Comparison of ENCODE assay signal across 19 mouse cellular contexts in genomic region chr17:78402174-78402573, GRCm38 (mm10). TPM values are rescaled to one million over a fixed set of nuclear protein-coding genes. Genes with fewer than 3 reads are reported as not detected.
DNase-seq lines count a peak whose midpoint lies in the region; ATAC-seq and TF ChIP-seq lines count a peak whose summit lies in the region.
"Had no signal": no experiment of that assay in that cellular context is flagged by ENCODE, and none has a peak within 500 bp of the region (broad histone marks: within the 10 kb centered on the region; RNA-seq: fewer than 3 reads in every experiment).

No protein-coding gene starts in this region.

- peaks cover 4% of the 10 kb centered on the region; the same call in 1 of the 2 replicates for H3K36me3 ChIP-seq in lung, embryonic 16.5 days (ENCODE audit: control insufficient read depth, insufficient read depth, low read length)
- H3K36me3 ChIP-seq in intestine, embryonic 15.5 days: peaks cover 10% of the 10 kb centered on the region; the same call in 1 of the 2 replicates
- H3K36me3 ChIP-seq in small intestine, adult 2 months (ENCODE audit: control insufficient read depth, insufficient read depth, low read length): peaks cover 26% of the 10 kb centered on the region

- no peak overlapping the region for H3K4me3 ChIP-seq in lung, embryonic 16.5 days (ENCODE audit: low read length)
- no peak overlapping the region for H3K4me3 ChIP-seq in intestine, embryonic 15.5 days (replicated peaks)
- H3K4me3 ChIP-seq in small intestine, adult 2 months (ENCODE audit: low read depth, low read length): no peak overlapping the region
- H3K4me3 ChIP-seq: embryonic facial prominence, embryonic 13.5 days; heart, embryonic 12.5 days; hindbrain, embryonic 15.5 days; limb, embryonic 13.5 days had no signal

- no peak for TF ChIP-seq POLR2A in small intestine, adult 2 months (IDR thresholded peaks at IDR 0.05; ENCODE audit: low read depth, low read length)

- WGBS in lung, embryonic 16.5 days: 45% methylated on average over 6 of the region's 6 CpGs
- WGBS in intestine, embryonic 15.5 days: 50% methylated on average over 6 of the region's 6 CpGs
- WGBS in small intestine, adult 2 months: 31% methylated on average over 6 of the region's 6 CpGs

- H3K4me2 ChIP-seq in lung, embryonic 16.5 days (ENCODE audit: low read depth, low read length): no peak overlapping the region
- H3K4me2 ChIP-seq in intestine, embryonic 15.5 days (replicated peaks): no peak overlapping the region
- H3K4me2 ChIP-seq: embryonic facial prominence, embryonic 13.5 days; heart, embryonic 12.5 days; hindbrain, embryonic 15.5 days; limb, embryonic 13.5 days; midbrain, embryonic 11.5 days had no signal

- ATAC-seq in lung, embryonic 16.5 days (ENCODE audit: low read depth): peak; percentile 65
- peak; percentile 34 for ATAC-seq in intestine, embryonic 15.5 days
- ATAC-seq: activated CD4-positive, CD25-positive, alpha-beta regulatory T cell, adult 4 months; forebrain, embryonic 16.5 days had no signal

- no peak overlapping the region for H3K9ac ChIP-seq in lung, embryonic 16.5 days (ENCODE audit: low read length)
- no peak overlapping the region for H3K9ac ChIP-seq in intestine, embryonic 15.5 days
- H3K9ac ChIP-seq: embryonic facial prominence, embryonic 13.5 days; heart, embryonic 12.5 days; hindbrain, embryonic 15.5 days; limb, embryonic 13.5 days had no signal

- H3K4me1 ChIP-seq in lung, embryonic 16.5 days (replicated peaks; ENCODE audit: control insufficient read depth, insufficient read depth, low read length): peaks cover 7% of the 10 kb centered on the region
- H3K4me1 ChIP-seq in intestine, embryonic 15.5 days (replicated peaks): peaks cover 19% of the 10 kb centered on the region
- peaks cover 35% of the 10 kb centered on the region for H3K4me1 ChIP-seq in small intestine, adult 2 months (ENCODE audit: control insufficient read depth, insufficient read depth, insufficient read length, low read length)
- H3K4me1 ChIP-seq: embryonic facial prominence, embryonic 13.5 days; hindbrain, embryonic 15.5 days had no signal

- H3K27ac ChIP-seq in lung, embryonic 16.5 days (ENCODE audit: low read length): no peak overlapping the region
- 0 out of 2 replicates have a peak overlapping the region, but pooled peaks have one; percentile 17 for H3K27ac ChIP-seq in intestine, embryonic 15.5 days
- H3K27ac ChIP-seq in small intestine, adult 2 months (ENCODE audit: insufficient read depth, low read depth, low read length): peak overlapping the region; percentile 93
- H3K27ac ChIP-seq: embryonic facial prominence, embryonic 13.5 days; hindbrain, embryonic 15.5 days; limb, embryonic 13.5 days had no signal

- H3K27me3 ChIP-seq in lung, embryonic 16.5 days (ENCODE audit: control insufficient read depth, insufficient read depth, low read depth, low read length): no peaks in the 10 kb centered on the region
- H3K27me3 ChIP-seq in intestine, embryonic 15.5 days (replicated peaks): no peaks in the 10 kb centered on the region
- no peaks in the 10 kb centered on the region for H3K27me3 ChIP-seq in small intestine, adult 2 months (ENCODE audit: control insufficient read depth, insufficient read depth, low read length)
- H3K27me3 ChIP-seq: embryonic facial prominence, embryonic 13.5 days; heart, embryonic 12.5 days; hindbrain, embryonic 15.5 days; limb, embryonic 13.5 days had no signal

- TF ChIP-seq CTCF in small intestine, adult 2 months (IDR thresholded peaks at IDR 0.05; ENCODE audit: extremely low read depth, insufficient read length, insufficient replicate concordance, low read depth, low read length): no peak

- no peaks in the 10 kb centered on the region for H3K9me3 ChIP-seq in lung, embryonic 16.5 days (ENCODE audit: control insufficient read depth, low read length)
- no peaks in the 10 kb centered on the region for H3K9me3 ChIP-seq in intestine, embryonic 15.5 days
- H3K9me3 ChIP-seq: embryonic facial prominence, embryonic 13.5 days; heart, embryonic 12.5 days; hindbrain, embryonic 15.5 days; limb, embryonic 13.5 days had no signal

- DNase-seq in kidney, adult 9 months: peak; percentile 45
- no peak for DNase-seq in kidney, postnatal 25 days
- no peak for DNase-seq in lung, postnatal 25 days (ENCODE audit: low spot score)
- DNase-seq in cerebellum, adult 9-11 months: no peak
- DNase-seq in spleen, postnatal 14 days (ENCODE audit: low spot score in 2 of 2): no peak
- DNase-seq: adrenal gland, postnatal 14 days; kidney, adult 18-20 months; thymus, adult 18-20 months; thymus, postnatal 4 days had no signal

RNA-seq across cellular contexts. Expression of gene Fez2, which starts 15.8 kb away (rescaled TPM):
- polyA plus RNA-seq in lung, embryonic 16.5 days (2015; fragmentation: Nextera tagmentation; extraction: Ambion mirVana): 34.0 and 35.5 TPM in 2 replicates
- 37.1 and 42.7 TPM in 2 replicates for polyA plus RNA-seq in intestine, embryonic 15.5 days (2015; fragmentation: Nextera tagmentation; extraction: Ambion mirVana)
- polyA plus RNA-seq in small intestine, adult 2 months (2012; rRNA removed): 13.8 and 31.7 TPM in 2 replicates
